Mouse (Mus musculus) embryo, embryonic 9.5 days (tissue): ENCODE measurements around the gene Vamp1.
"Not testable (repeated sequence)": the region's sequence is repeated elsewhere in the genome, so short reads cannot be mapped to it uniquely, and the experiment has no call there.

Experiments used
- DNase-seq: peaks from one replicate; pipeline ENCODE4 v3.0.0-alpha.2; 2017; ENCODE audit errors: extremely low spot score

Vamp1 gene

GRCm38 (mm10) chr6:125241566-125241965, 26.2 kb downstream of the Vamp1 start:
- no peak for DNase-seq

GRCm38 (mm10) chr6:125244551-125244950, 29.2 kb downstream of the Vamp1 start:
- DNase-seq, result no peak

- DNase-seq, result no peak
Observed at GRCm38 (mm10) chr6:125252285-125252684, 36.9 kb downstream of the Vamp1 start.

- DNase-seq, result no peak
Observed at GRCm38 (mm10) chr6:125252711-125253110, 37.4 kb downstream of the Vamp1 start.

- no peak for DNase-seq
Observed at GRCm38 (mm10) chr6:125253863-125254715, 38.7 kb downstream of the Vamp1 start.

- no peak for DNase-seq
Observed at GRCm38 (mm10) chr6:125255516-125256044, 40.2 kb downstream of the Vamp1 start.

GRCm38 (mm10) chr6:125256222-125256966, 41.0 kb downstream of the Vamp1 start:
- DNase-seq, result no peak

- no peak for DNase-seq
Observed at GRCm38 (mm10) chr6:125260006-125260555, 44.7 kb downstream of the Vamp1 start.

- no peak for DNase-seq
Observed at GRCm38 (mm10) chr6:125264219-125264618, 48.9 kb downstream of the Vamp1 start.

- no peak for DNase-seq
Observed at GRCm38 (mm10) chr6:125265239-125265638, 49.9 kb downstream of the Vamp1 start.

GRCm38 (mm10) chr6:125266091-125266490, 50.7 kb downstream of the Vamp1 start:
- DNase-seq, result no peak

- not testable (repeated sequence) for DNase-seq
Observed at GRCm38 (mm10) chr6:125266600-125266999, 51.2 kb downstream of the Vamp1 start.

- no peak for DNase-seq
Observed at GRCm38 (mm10) chr6:125267469-125267868, 52.1 kb downstream of the Vamp1 start.

GRCm38 (mm10) chr6:125268799-125269198, 53.4 kb downstream of the Vamp1 start:
- DNase-seq, result no peak

- peak; percentile 86 for DNase-seq
Observed at GRCm38 (mm10) chr6:125271455-125272227, 56.3 kb downstream of the Vamp1 start.

- no peak for DNase-seq
Observed at GRCm38 (mm10) chr6:125272228-125272785, 57.0 kb downstream of the Vamp1 start.

- DNase-seq, result peak; percentile 32
Observed at GRCm38 (mm10) chr6:125274841-125275563, 59.7 kb downstream of the Vamp1 start.

GRCm38 (mm10) chr6:125279729-125280128, 64.4 kb downstream of the Vamp1 start:
- no peak for DNase-seq

- not testable (repeated sequence) for DNase-seq
Observed at GRCm38 (mm10) chr6:125282721-125283120, 67.4 kb downstream of the Vamp1 start.

- no peak for DNase-seq
Observed at GRCm38 (mm10) chr6:125284250-125284649, 68.9 kb downstream of the Vamp1 start.
